Mouse (Mus musculus): ENCODE data around the gene Epha2. TPM values are rescaled to one million over a fixed set of nuclear protein-coding genes. Genes with fewer than 3 reads are reported as not detected.

Gene Epha2
- polyA plus RNA-seq, 1 experiment = 86.3 TPM

- Histone ChIP-seq H3K27me3 (ENCODE audit: control insufficient read depth, insufficient read depth, low read length) (no peaks in the 10 kb centered on the region), H3K4me1 (ENCODE audit: control insufficient read depth, insufficient read depth, insufficient read length, low read length) (peaks cover 15% of the 10 kb centered on the region), H3K36me3 (ENCODE audit: control insufficient read depth, insufficient read depth, low read length) (no peaks in the 10 kb centered on the region), H3K4me3 (ENCODE audit: low read depth, low read length) (no peak overlapping the region), H3K27ac (ENCODE audit: insufficient read depth, low read depth, low read length) (peak overlapping the region; percentile 45; the same call in 1 of the 2 replicates)
- TF ChIP-seq CTCF (IDR thresholded peaks at IDR 0.05; ENCODE audit: extremely low read depth, insufficient read length, insufficient replicate concordance, low read depth, low read length) (no peak), POLR2A (IDR thresholded peaks at IDR 0.05; ENCODE audit: low read depth, low read length) (no peak)
- WGBS = 66% methylated on average over 6 of the region's 6 CpGs
These were observed 29.3 kb upstream of the Epha2 start for GRCm38 (mm10) chr4:141271721-141272120.

- peak overlapping the region; percentile 39 for H3K27ac ChIP-seq (ENCODE audit: insufficient read depth, low read depth, low read length)
- H3K27me3 ChIP-seq (ENCODE audit: control insufficient read depth, insufficient read depth, low read length) = no peaks in the 10 kb centered on the region
- H3K4me1 ChIP-seq (ENCODE audit: control insufficient read depth, insufficient read depth, insufficient read length, low read length) = peaks cover 24% of the 10 kb centered on the region
- peak overlapping the region; percentile 45 for H3K4me3 ChIP-seq (ENCODE audit: low read depth, low read length)
- WGBS = 16% methylated on average over 14 of the region's 14 CpGs
- TF ChIP-seq POLR2A (IDR thresholded peaks at IDR 0.05; ENCODE audit: low read depth, low read length) = no peak
- no peak for TF ChIP-seq CTCF (IDR thresholded peaks at IDR 0.05; ENCODE audit: extremely low read depth, insufficient read length, insufficient replicate concordance, low read depth, low read length)
- H3K36me3 ChIP-seq (ENCODE audit: control insufficient read depth, insufficient read depth, low read length) = no peaks in the 10 kb centered on the region
These were observed 28.2 kb upstream of the Epha2 start for GRCm38 (mm10) chr4:141272878-141273277.

DNA sequence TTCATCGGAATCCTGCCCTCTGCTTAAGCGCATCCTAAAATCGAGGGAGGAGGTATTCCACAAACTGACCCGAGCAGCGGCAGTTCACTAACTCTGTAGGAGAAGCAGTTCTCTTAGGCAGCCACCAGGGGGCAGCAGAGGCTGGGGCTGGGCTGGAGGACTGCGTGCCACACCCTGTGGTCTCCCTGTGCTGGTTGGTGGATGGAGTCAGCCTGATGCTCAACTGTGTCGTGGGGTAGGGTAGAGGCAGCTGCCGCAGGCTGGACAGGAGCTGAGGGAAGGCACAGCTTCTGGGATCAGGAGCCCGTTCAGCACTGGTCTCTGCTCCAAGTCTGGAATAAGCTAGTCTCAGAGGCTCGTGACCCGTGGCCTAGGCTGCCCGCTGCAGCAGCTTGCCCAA lies 27.7 kb upstream of the Epha2 start:
- peak; percentile 99 for TF ChIP-seq CTCF (IDR thresholded peaks at IDR 0.05; ENCODE audit: extremely low read depth, insufficient read length, insufficient replicate concordance, low read depth, low read length)
- TF ChIP-seq POLR2A (IDR thresholded peaks at IDR 0.05; ENCODE audit: low read depth, low read length) = no peak
- peak overlapping the region; percentile 45 for H3K4me3 ChIP-seq (ENCODE audit: low read depth, low read length)
- peaks cover 28% of the 10 kb centered on the region for H3K4me1 ChIP-seq (ENCODE audit: control insufficient read depth, insufficient read depth, insufficient read length, low read length)
- H3K27me3 ChIP-seq (ENCODE audit: control insufficient read depth, insufficient read depth, low read length) = no peaks in the 10 kb centered on the region
- H3K36me3 ChIP-seq (ENCODE audit: control insufficient read depth, insufficient read depth, low read length) = no peaks in the 10 kb centered on the region
- 17% methylated on average over 12 of the region's 12 CpGs for WGBS
- peak overlapping the region; percentile 39 for H3K27ac ChIP-seq (ENCODE audit: insufficient read depth, low read depth, low read length)

GRCm38 (mm10) chr4:141274485-141275341 lies 26.3 kb upstream of the Epha2 start:
- TF ChIP-seq CTCF (IDR thresholded peaks at IDR 0.05; ENCODE audit: extremely low read depth, insufficient read length, insufficient replicate concordance, low read depth, low read length) (no peak), POLR2A (IDR thresholded peaks at IDR 0.05; ENCODE audit: low read depth, low read length) (no peak)
- H3K4me1 ChIP-seq (ENCODE audit: control insufficient read depth, insufficient read depth, insufficient read length, low read length) = peaks cover 36% of the 10 kb centered on the region
- no peaks in the 10 kb centered on the region for H3K27me3 ChIP-seq (ENCODE audit: control insufficient read depth, insufficient read depth, low read length)
- WGBS = 81% methylated on average over 23 of the region's 23 CpGs
- no peak overlapping the region for H3K4me3 ChIP-seq (ENCODE audit: low read depth, low read length)
- no peak overlapping the region for H3K27ac ChIP-seq (ENCODE audit: insufficient read depth, low read depth, low read length)
- H3K36me3 ChIP-seq (ENCODE audit: control insufficient read depth, insufficient read depth, low read length) = no peaks in the 10 kb centered on the region

GRCm38 (mm10) chr4:141277157-141277556 lies 23.9 kb upstream of the Epha2 start:
- H3K4me1 ChIP-seq (ENCODE audit: control insufficient read depth, insufficient read depth, insufficient read length, low read length) = peaks cover 42% of the 10 kb centered on the region
- WGBS = 61% methylated on average over 8 of the region's 8 CpGs
- peak overlapping the region; percentile 85; the same call in 1 of the 2 replicates for H3K27ac ChIP-seq (ENCODE audit: insufficient read depth, low read depth, low read length)
- TF ChIP-seq CTCF (IDR thresholded peaks at IDR 0.05; ENCODE audit: extremely low read depth, insufficient read length, insufficient replicate concordance, low read depth, low read length) (no peak), POLR2A (IDR thresholded peaks at IDR 0.05; ENCODE audit: low read depth, low read length) (no peak)
- H3K4me3 ChIP-seq (ENCODE audit: low read depth, low read length) = no peak overlapping the region
- H3K27me3 ChIP-seq (ENCODE audit: control insufficient read depth, insufficient read depth, low read length) = no peaks in the 10 kb centered on the region
- no peaks in the 10 kb centered on the region for H3K36me3 ChIP-seq (ENCODE audit: control insufficient read depth, insufficient read depth, low read length)

GRCm38 (mm10) chr4:141278154-141278553 lies 22.9 kb upstream of the Epha2 start:
- no peak overlapping the region for H3K4me3 ChIP-seq (ENCODE audit: low read depth, low read length)
- peak overlapping the region; percentile 85 for H3K27ac ChIP-seq (ENCODE audit: insufficient read depth, low read depth, low read length)
- WGBS = 29% methylated on average over 7 of the region's 7 CpGs
- no peaks in the 10 kb centered on the region for H3K36me3 ChIP-seq (ENCODE audit: control insufficient read depth, insufficient read depth, low read length)
- no peaks in the 10 kb centered on the region for H3K27me3 ChIP-seq (ENCODE audit: control insufficient read depth, insufficient read depth, low read length)
- peaks cover 46% of the 10 kb centered on the region for H3K4me1 ChIP-seq (ENCODE audit: control insufficient read depth, insufficient read depth, insufficient read length, low read length)
- peak; percentile 46; the same call in 1 of the 2 replicates for TF ChIP-seq POLR2A (IDR thresholded peaks at IDR 0.05; ENCODE audit: low read depth, low read length)
- TF ChIP-seq CTCF (IDR thresholded peaks at IDR 0.05; ENCODE audit: extremely low read depth, insufficient read length, insufficient replicate concordance, low read depth, low read length) = no peak

DNA sequence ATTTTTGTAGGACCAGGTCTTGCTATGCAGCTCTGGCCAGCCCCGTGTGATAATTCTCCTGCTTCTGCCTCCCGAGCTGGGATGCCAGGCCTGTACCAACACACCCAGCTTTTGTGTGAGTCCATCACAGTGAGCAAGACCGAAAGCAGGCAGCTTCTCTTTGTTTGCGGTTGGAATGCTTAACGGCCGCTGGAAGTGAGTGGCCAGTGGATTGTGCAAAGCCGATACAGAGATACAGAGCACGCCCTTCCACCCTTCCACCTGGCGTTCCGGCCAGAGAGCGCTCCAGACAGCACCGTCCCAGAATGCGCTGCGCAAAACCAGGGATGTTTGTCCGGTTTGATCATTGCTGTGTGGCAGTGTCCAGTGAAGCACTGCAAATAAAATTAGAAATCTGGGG lies 21.7 kb upstream of the Epha2 start:
- peaks cover 42% of the 10 kb centered on the region for H3K4me1 ChIP-seq (ENCODE audit: control insufficient read depth, insufficient read depth, insufficient read length, low read length)
- no peaks in the 10 kb centered on the region for H3K27me3 ChIP-seq (ENCODE audit: control insufficient read depth, insufficient read depth, low read length)
- H3K27ac ChIP-seq (ENCODE audit: insufficient read depth, low read depth, low read length) = no peak overlapping the region
- TF ChIP-seq CTCF (IDR thresholded peaks at IDR 0.05; ENCODE audit: extremely low read depth, insufficient read length, insufficient replicate concordance, low read depth, low read length) = no peak
- TF ChIP-seq POLR2A (IDR thresholded peaks at IDR 0.05; ENCODE audit: low read depth, low read length) = no peak
- H3K4me3 ChIP-seq (ENCODE audit: low read depth, low read length) = no peak overlapping the region
- WGBS = 82% methylated on average over 15 of the region's 15 CpGs
- no peaks in the 10 kb centered on the region for H3K36me3 ChIP-seq (ENCODE audit: control insufficient read depth, insufficient read depth, low read length)

Measured in small intestine, adult 2 months (tissue).